Mouse (Mus musculus) CD8-positive naive resting alpha-beta T cell, adult 2 months (primary cell): ENCODE measurements around the gene Abhd15.
"Not testable (repeated sequence)": the region's sequence is repeated elsewhere in the genome, so short reads cannot be mapped to it uniquely, and the experiment has no call there.

Experiments
- DNase-seq, 2 experiments: peaks; one replicate each; pipeline ENCODE4 v3.0.0; 2022; ENCODE audit warnings: low read depth in 2 of 2, low spot score in 2 of 2

The Abhd15 gene

DNA sequence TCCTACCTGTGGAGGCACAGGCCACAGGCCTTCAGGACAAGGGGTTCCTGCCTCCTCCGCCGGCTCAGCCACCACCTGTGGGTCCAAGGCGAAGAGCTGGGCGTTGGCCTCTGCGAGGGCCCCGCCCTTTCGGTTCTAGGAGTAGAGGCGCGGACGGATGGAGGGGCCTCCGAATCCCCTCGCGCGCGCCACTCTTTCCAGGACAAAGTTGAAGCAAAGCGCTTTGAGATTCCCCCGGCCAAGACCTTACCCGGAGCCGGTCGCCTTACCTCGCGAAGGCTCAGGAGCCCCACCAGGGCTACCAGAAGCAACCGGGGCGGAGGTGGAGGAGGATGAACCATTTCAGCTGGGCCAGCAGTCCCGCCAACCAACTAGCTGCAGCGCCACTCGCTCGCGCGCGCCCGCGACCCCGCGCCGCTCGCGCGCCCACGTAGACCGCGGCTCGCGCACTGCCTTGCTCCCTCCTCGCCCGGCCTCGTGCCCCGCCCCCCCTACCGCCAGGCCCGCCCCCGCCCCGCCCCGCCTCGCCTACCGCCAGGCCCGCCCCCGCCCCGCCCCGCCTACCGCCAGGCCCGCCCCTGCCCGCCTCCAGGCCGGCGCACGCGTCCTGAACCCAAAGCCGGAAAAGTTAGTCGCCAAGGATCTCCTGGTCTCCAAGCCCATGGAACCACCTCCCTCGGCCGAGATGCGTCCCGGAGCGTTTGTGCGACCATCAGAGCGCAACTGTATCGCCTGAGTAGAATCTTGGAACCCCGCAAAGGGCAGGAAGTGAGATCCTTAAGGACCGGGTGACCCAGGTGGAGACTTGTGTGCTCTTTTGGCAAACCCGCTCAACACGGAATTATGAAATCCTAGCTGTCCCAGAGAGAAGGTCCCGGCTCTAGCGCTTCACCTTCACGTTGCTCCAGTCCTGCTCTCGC lies 1.8 kb upstream of the Abhd15 start:
- DNase-seq = peak; percentile 78 to 84

DNA sequence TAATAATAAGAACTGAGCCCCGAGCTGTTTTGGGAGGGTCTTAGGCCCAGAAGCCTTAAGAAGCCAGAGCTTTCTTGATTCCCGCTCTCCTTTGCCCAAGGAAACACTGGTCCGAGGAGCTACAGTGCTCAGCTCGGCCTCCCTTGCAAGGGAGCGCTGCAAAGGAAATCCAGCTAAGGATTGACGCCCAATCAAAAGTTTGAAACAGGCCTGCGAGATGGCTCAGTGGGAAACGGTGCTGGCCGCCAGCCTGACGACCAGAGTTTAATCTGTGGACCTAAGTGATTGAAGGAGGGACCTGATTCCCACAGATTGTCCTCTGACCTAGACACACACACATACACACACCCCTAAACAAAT lies 1.1 kb upstream of the Abhd15 start:
- DNase-seq = no peak

DNA sequence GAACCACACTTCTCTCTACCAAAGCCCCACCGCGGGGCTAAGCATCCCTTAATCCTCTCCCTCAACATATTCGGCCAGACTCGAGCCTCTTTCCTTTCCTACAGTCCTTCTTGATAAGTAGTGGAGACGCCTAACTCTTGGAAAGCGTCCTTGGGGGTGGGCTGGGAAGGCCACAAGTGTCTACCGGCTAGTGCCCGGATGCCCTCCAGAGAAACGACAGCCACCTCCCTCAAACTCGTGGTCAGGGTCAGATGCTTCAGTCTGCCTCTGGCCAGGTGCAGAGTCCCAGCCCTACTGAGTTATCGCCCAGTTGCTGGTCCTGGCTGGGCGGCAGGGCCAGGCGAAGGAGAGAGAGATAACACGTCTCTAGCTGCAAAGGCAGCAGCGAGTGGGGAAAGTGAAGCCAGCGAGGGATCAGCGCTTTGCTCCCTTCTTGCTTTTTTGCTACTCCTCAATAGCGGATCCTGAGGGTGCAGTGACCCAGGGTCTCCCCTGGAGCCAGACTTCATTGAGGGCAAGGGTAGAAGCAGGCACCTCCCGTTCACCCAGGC lies 565 bp upstream of the Abhd15 start:
- DNase-seq = peak in 1 of 2 experiments; percentile 17

DNA sequence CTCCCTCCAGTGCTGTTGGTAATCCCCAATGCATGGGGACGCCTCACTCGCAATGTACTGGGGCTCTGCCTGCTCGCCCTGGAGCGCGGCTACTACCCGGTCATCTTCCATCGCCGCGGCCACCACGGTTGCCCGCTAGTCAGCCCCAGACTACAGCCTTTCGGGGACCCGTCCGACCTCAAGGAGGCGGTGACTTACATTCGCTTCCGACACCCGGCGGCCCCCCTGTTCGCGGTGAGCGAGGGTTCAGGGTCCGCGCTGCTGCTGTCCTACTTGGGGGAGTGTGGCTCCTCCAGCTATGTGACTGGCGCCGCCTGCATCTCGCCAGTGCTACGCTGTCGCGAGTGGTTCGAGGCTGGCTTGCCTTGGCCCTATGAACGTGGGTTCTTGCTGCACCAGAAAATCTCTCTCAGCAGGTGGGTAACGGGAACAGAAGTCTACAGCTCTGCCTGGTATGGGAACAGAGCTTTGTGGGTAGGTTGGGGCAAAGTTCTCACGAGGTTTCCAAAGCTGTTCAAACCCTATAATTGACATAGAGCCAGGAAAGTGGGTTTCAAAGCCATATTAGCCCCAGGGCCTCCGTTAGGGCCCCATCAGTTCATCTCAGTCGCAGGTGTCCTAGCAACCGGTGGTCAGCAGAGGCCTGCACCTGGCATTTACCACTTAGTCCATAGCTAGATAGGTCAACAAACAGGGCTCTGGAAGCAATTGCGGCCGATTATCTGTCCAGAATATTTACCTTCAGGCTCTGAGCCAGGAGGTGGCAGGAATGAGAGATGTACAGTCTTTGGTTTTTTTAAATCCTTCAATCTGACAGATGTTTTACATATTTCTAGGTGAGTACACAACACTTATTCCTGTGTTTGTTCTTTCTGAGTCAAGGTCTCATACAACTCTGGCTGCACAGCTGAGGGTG lies 974 bp downstream of the Abhd15 start, which contains the start of gene Trp53i13:
Trp53i13 (minus strand) TSS at position 344 of the 916 bp plus-strand sequence.
- DNase-seq = no peak

DNA sequence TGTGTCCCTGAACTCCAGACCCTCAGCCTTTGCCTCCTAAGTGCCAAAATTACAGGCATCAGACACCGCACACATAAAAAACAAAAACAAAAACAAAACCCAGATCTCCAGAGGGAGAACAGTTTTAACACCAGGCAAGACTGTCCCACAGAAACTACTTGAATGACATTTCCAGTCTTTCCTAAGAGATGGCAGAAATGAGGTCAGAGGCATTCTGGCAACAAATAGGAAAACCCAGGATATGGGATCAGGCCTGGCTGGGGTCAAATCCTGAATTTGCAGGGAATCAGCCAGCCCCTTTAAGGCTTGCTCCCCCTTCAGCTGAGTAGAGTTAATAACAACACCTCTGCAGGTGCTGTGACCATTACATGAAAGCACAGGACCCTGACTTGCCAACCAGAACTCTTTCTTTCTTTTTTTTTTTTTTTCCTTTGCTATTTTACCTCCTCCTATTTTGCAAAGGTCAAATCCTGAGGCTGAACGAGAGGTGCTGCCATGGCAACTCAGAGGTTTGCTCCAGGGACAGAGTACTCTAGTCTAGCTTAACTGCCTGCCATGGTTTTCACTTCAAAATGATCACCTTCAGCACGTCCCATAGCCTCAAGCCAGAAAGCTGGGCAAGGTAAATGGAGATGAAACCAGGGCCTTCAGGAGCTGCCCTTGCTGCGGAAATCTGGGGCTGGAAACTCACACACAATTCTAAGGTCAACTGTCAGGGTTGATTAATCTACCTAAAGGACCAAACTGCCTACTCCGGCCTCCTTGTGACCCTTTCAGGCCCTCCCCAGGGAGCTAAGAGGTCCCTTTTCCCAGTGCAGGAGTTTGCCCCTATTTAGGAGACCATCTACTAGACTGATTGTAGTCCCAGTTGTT lies 1.9 kb downstream of the Abhd15 start:
- DNase-seq = no peak

DNA sequence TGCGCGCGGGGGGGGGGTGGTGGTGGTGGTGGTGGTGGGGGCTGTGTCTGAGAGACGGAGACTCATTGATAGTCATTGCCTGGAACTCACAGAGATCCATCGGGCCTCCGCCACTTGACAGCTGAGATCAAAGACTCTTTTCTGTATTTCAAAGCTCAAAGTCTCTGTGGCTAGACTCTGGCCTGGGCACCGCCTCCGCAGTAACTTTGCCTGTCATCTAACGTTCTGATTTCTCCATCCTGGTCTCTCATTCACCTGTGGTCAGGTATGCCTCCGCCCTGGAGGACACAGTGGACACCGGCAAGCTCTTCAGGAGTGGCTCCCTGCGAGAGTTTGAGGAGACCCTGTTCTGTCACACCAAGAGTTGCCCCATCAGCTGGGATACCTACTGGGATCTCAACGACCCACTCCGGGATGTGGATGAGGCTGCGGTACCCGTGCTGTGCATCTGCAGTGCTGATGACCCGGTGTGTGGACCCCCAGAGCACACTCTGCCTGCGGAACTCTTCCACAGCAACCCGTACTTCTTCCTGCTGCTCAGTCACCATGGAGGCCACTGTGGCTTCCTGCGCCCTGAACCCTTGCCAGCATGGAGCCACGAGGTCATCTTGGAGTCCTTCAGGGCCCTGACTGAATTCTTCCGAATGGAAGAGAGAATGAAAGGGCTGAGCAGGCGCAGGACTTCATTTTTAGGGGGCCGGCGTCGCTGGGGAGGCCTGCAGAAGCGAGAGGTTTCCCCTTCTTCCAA lies 3.3 kb downstream of the Abhd15 start:
- DNase-seq = peak in 1 of 2 experiments; percentile 28

DNA sequence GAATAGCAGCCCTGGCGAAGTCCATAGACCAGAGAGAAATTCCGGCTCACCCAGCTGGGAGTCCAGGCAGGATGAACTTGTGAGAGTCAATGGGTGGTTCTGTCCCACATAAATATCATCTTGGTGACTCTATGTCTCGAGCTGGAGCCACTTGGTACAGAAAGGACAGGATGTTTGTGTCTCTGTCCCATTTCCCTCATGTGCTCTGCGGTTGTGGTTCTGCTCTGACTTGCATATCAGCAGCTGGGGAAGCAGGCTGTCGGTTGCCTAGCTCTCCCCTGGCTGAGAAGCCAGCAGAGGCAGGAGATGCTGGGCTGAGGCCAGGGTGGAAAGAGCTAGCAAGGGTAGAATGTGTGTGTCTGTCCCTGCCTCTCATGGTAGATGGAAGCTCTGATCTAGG lies 4.1 kb downstream of the Abhd15 start, which contains the start of gene Gm10392:
Gm10392 (minus strand) TSS at position 156 of the 400 bp plus-strand sequence.
- DNase-seq = peak; percentile 74 to 83

DNA sequence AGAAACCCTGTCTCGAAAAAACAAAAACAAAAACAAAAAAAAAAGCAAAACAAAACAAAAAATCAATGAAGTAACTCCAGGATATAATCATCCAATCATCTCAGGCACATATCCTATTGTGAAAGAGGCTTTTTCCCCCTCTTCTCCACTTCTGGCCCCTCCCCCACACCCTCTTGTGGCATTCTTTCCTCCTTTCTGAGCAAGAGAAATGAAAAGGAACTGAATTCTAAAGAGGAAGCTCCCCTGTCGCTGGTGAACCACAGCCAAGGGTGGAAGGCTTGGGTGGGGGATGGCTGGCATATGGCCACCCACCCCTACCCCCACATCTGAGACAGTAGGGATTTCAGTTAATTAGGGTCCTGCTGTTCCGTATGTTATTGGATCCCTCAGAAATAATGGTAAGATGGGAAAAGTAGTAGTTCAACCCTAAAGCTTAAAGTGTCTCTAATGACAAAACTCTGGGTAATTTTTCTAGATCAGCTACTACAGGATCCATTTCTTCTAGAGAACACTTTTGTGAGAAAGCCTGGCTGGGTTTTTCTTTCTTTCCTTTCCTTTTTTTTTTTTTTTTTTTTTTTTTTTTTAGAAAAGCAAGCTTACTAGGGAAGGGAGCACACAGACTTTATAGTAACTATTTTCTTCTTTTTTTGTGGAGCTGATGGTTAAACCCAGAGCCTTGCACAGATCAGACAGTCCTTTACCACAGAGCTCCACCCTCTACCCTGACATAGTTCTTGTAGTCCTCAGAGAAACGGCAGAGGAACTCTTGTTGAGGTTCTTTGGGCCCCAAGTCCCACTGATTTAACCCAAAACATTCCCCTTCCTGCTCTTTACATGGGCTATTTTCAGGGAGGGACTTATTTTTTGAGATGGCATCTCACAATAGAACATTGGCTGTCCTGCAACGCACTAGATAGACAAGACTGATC lies 5.9 kb downstream of the Abhd15 start:
- no peak for DNase-seq

DNA sequence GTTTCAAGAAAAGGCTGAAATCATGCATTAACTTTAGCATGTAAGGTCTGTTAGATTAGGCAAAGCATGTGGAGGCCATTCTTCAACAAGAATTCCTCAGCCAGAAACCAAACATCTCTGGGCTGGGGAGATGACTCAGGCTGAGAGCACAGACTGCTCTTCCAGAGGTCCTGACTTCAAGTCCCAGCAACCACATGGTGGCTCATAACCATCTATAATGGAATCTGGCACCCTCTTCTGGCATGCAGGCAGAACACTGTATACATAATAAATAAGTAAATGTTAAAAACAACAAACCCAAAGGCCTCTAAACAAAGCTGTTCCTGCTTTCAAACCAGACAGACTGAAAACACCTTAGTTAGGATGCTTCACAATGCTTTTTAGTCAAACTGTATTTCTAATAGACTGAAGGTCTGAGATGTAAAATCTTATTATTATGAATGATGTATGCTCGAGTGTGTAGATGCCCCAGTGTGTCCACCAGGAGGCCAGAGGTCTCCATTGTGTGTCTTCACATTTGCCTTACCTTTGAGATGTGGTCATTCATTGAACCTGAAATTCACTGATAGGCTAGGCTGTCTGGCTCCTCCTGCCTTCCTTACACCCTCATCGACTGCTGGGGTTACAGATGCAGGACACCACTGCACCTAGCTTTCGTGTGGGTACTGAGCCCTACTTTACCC lies 11.0 kb downstream of the Abhd15 start:
- no peak for DNase-seq

DNA sequence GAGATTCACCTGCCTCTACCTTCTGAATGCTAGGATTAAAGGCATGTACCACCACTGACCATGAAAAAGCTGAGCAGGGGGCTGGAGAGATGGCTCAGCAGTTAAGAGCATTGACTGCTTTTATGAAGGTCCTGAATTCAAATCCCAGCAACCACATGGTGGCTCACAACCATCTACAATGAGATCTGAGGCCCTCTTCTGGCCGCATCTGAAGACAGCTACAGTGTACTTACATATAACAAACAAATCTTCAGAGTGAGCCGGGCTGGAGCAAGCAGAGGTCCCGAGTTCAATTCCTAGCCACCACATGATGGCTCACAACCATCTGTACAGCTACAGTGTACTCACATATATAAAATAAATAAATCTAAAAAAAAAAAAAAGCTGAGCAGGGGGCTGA lies 13.5 kb downstream of the Abhd15 start:
- DNase-seq = not testable (repeated sequence)

DNA sequence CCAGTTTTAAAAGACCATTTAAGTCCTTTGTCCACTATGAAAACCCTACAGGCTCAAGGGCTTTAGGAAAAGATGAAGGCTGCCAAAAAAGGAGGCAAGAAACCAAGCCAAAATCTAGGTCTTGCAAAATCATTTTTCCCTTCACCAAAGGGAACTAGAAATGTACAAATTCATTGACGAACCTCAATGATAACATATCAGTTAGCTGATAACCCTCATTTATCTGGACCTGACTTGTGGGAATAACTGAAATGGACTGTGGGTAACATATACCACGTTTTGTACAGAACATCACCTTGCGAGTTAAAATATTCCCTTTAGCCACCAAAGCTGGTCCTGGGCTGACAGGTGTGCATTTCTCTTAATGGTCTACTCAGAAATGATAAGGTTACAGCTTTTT lies 14.7 kb downstream of the Abhd15 start:
- no peak for DNase-seq

DNA sequence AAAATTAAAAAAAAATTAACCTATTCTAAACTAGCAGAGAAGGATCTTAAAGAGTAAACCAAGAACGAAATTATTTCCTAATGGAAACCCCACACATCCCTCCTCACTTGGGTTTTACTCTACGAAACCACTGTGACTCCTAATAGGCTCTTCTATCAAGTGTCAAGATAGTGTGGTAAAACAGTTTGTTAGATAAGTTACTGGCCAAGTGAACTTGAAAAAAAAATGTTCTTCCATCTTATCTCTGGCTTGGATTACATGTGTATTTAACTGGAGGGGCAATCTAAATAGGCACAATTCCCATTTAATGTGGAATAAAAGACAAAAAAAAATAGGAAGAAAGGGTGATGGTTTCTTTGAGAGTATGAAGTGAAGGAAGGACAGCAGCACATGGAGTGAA lies 15.9 kb downstream of the Abhd15 start:
- no peak for DNase-seq

DNA sequence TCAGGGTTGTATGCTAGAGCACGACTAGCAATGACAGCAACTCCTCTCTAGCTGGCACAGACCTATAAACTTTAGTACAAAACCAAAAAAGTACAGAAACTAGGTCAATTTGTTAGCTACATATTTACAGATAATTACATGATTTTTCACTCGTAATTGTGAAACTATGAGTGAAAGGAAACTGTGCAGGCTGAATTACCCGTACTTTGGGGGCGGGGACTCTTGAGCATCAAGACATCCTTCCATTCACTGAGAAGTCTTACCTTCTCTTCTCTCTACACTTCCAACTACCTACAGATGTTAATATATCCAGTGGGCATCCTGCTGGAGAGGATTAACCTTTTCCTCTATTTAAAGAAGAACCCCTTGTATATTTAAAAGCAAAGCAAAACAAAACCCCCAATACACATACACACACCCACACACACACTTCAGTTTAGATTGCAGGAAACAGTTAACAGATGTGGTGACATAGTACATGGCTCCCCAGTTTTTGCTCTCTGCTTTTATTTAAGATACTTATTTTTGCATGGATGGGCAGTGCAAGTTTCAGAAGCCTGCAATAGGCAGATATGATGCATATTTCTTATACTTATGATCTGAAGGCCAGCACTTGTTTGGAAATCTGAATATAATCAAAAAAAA lies 17.4 kb downstream of the Abhd15 start:
- DNase-seq = no peak

DNA sequence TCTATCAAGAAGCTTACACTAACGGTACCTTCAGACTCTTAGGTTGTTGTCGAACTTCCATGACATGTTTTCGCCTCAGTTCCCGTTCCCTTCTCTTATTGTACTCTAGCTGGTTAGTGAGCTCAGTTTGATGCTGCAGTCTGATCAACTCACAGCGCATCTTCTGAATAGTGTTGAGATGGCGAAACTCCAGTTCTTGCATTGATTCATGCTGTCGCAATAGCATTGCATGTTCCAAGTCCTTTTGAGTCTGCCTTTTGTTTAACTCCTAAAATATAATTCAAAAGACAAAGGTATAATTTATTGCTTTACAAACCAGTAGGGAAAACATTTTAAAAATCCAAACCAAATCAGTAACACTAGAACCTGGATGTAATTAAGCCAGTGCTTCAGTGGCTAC lies 30.3 kb downstream of the Abhd15 start:
- no peak for DNase-seq

DNA sequence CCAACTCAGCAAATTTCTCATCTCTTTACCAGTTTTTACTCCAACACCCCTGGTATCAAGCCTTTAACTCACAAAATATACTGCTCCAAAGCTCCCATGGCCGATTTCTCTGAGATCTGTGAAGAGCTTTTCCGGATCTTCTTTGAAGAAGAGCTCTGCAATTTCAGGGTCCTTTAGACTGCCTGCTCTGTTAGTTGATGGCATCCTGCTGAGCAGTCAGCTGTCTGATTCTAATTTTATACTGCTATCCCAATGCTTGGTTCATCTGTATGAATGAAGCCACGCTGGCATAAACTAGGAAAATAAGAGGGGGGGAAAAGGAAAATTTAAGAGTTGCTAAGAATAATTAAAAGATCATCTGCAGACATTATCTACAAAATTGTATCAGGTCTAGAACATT lies 70.3 kb downstream of the Abhd15 start:
- no peak for DNase-seq
